Mouse (Mus musculus) B cell, adult 2 months (primary cell): ENCODE measurements around the gene Gm13279.
"Not testable (repeated sequence)": the region's sequence is repeated elsewhere in the genome, so short reads cannot be mapped to it uniquely, and the experiment has no call there.

ENCODE experiments used
- DNase-seq, 2 experiments: peaks; one replicate each; pipeline ENCODE4 v3.0.0; 2022

Gene Gm13279

GRCm38 (mm10) chr4:88799365-88799764, 2.2 kb downstream of the Gm13279 start, which contains the start of gene Gm13285:
Gm13285 (plus strand) TSS chr4:88799665.
- DNase-seq: not testable (repeated sequence)

- DNase-seq: not testable (repeated sequence)
Observed at GRCm38 (mm10) chr4:88802954-88803353, 5.8 kb downstream of the Gm13279 start, which contains the start of gene Gm13287. Gm13287 (plus strand) TSS chr4:88803254.

- DNase-seq: not testable (repeated sequence)
Observed at GRCm38 (mm10) chr4:88805231-88805630, 8.0 kb downstream of the Gm13279 start, which contains the start of gene Gm13288. Gm13288 (plus strand) TSS chr4:88805531.

GRCm38 (mm10) chr4:88805761-88806160, 8.6 kb downstream of the Gm13279 start:
- DNase-seq: peak; percentile 15 to 29

- DNase-seq: no peak
Observed at GRCm38 (mm10) chr4:88815928-88816327, 18.7 kb downstream of the Gm13279 start, which contains the start of gene Ifna7. Ifna7 (plus strand) TSS chr4:88816228.

GRCm38 (mm10) chr4:88819659-88820058, 22.5 kb downstream of the Gm13279 start, which contains the start of gene Ifna11:
Ifna11 (plus strand) TSS chr4:88819959.
- DNase-seq: no peak

GRCm38 (mm10) chr4:88822995-88823394, 25.8 kb downstream of the Gm13279 start:
- peak; percentile 32 to 33 for DNase-seq

- DNase-seq: not testable (repeated sequence)
Observed at GRCm38 (mm10) chr4:88827116-88827515, 29.9 kb downstream of the Gm13279 start, which contains the start of gene Ifna6. Ifna6 (plus strand) TSS chr4:88827416.

GRCm38 (mm10) chr4:88830523-88830922, 33.3 kb downstream of the Gm13279 start:
- peak; percentile 46 to 59 for DNase-seq

GRCm38 (mm10) chr4:88835225-88835624, 38.0 kb downstream of the Gm13279 start, which contains the start of gene Ifna5:
Ifna5 (plus strand) TSS chr4:88835525.
- DNase-seq: not testable (repeated sequence)

- DNase-seq: peak; percentile 42 to 53
Observed at GRCm38 (mm10) chr4:88838828-88839227, 41.6 kb downstream of the Gm13279 start.

GRCm38 (mm10) chr4:88840058-88840457, 42.9 kb downstream of the Gm13279 start:
- DNase-seq: no peak

- DNase-seq: peak; percentile 24 to 44
Observed at GRCm38 (mm10) chr4:88841438-88841911, 44.3 kb downstream of the Gm13279 start, which contains the start of gene Ifna4. Ifna4 (plus strand) TSS chr4:88841861.

- no peak for DNase-seq
Observed at GRCm38 (mm10) chr4:88845334-88845733, 48.1 kb downstream of the Gm13279 start.
